Mouse (Mus musculus) lung, postnatal 10 days (tissue): ENCODE results near the gene Nr3c2.

ENCODE experiments used
- DNase-seq: peaks from one replicate; pipeline ENCODE4 v3.0.0; 2021

The Nr3c2 gene

GRCm38 (mm10) chr8:76972947-76973552 lies 73.8 kb downstream of the Nr3c2 start:
- DNase-seq, result peak; percentile 80

GRCm38 (mm10) chr8:76977907-76978306 lies 78.7 kb downstream of the Nr3c2 start:
- no peak for DNase-seq

- no peak for DNase-seq
Observed at GRCm38 (mm10) chr8:76984082-76984481, 84.8 kb downstream of the Nr3c2 start.

- no peak for DNase-seq
Observed at GRCm38 (mm10) chr8:76984851-76985250, 85.6 kb downstream of the Nr3c2 start.

GRCm38 (mm10) chr8:76987876-76988275 lies 88.6 kb downstream of the Nr3c2 start:
- DNase-seq, result peak; percentile 29

GRCm38 (mm10) chr8:76998276-76998675 lies 99.0 kb downstream of the Nr3c2 start:
- DNase-seq, result no peak

- no peak for DNase-seq
Observed at GRCm38 (mm10) chr8:77009425-77009824, 110.2 kb downstream of the Nr3c2 start.

GRCm38 (mm10) chr8:77011985-77012384 lies 112.7 kb downstream of the Nr3c2 start:
- DNase-seq, result no peak

- DNase-seq, result no peak
Observed at GRCm38 (mm10) chr8:77012641-77013040, 113.4 kb downstream of the Nr3c2 start.

- no peak for DNase-seq
Observed at GRCm38 (mm10) chr8:77016713-77017112, 117.5 kb downstream of the Nr3c2 start.

GRCm38 (mm10) chr8:77023837-77024710 lies 124.8 kb downstream of the Nr3c2 start:
- DNase-seq, result no peak

GRCm38 (mm10) chr8:77031213-77031612 lies 132.0 kb downstream of the Nr3c2 start:
- DNase-seq, result no peak

- no peak for DNase-seq
Observed at GRCm38 (mm10) chr8:77033706-77034464, 134.6 kb downstream of the Nr3c2 start.

GRCm38 (mm10) chr8:77034465-77034829 lies 135.2 kb downstream of the Nr3c2 start:
- DNase-seq, result no peak

- no peak for DNase-seq
Observed at GRCm38 (mm10) chr8:77041214-77041613, 142.0 kb downstream of the Nr3c2 start.

- no peak for DNase-seq
Observed at GRCm38 (mm10) chr8:77044849-77045248, 145.6 kb downstream of the Nr3c2 start.

GRCm38 (mm10) chr8:77045711-77046110 lies 146.5 kb downstream of the Nr3c2 start:
- no peak for DNase-seq

- DNase-seq, result no peak
Observed at GRCm38 (mm10) chr8:77046217-77046616, 147.0 kb downstream of the Nr3c2 start.

- DNase-seq, result no peak
Observed at GRCm38 (mm10) chr8:77046731-77047130, 147.5 kb downstream of the Nr3c2 start.

- no peak for DNase-seq
Observed at GRCm38 (mm10) chr8:77051399-77052275, 152.4 kb downstream of the Nr3c2 start.

- DNase-seq, result no peak
Observed at GRCm38 (mm10) chr8:77055492-77056021, 156.3 kb downstream of the Nr3c2 start.

GRCm38 (mm10) chr8:77056853-77057252 lies 157.6 kb downstream of the Nr3c2 start:
- no peak for DNase-seq
